Mouse (Mus musculus) thymus, adult 2 months (tissue): ENCODE results near the gene Nol4l.

Source experiments
- CTCF ChIP-seq: fragments of 200-500 bp; IDR thresholded peaks from 2 replicates; pipeline ENCODE4 v1.5.1; 2012; ENCODE audit warnings: mild to moderate bottlenecking, control low read depth, low read length, moderate library complexity, borderline replicate concordance; ENCODE audit not compliant: control insufficient read depth, poor library complexity, insufficient read depth; ENCODE audit errors: extremely low read depth
- POLR2A ChIP-seq: fragments of 200-500 bp; IDR thresholded peaks from 2 replicates; pipeline ENCODE4 v1.6.1; 2012; ENCODE audit warnings: mild to moderate bottlenecking, low read length, control low read depth, moderate library complexity; ENCODE audit not compliant: control insufficient read depth, poor library complexity, insufficient read depth; ENCODE audit errors: extremely low read depth

DNA sequence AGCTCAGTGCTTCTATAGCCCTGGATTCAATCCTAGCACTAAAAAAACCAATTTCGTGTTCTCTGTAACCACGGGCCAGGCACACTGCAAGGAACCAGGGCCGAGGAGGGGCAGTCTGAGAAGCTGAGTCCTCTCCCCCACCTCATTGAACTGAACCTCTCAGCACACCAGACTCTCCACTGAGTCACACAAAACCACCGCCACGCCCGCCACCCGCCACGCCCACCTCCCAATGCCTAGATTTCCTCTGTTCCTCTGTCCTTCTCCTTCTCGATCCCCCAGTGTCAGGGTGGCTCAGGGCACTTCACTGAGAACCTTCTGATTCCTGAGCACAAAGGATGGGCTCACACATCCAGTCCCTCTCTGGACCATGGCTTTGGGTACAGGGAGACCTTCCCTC is 43.3 kb upstream of the Nol4l start:
- TF ChIP-seq POLR2A: no peak
- no peak for TF ChIP-seq CTCF
